ENCODE assay signal across 17 mouse cellular contexts in the genomic region with DNA sequence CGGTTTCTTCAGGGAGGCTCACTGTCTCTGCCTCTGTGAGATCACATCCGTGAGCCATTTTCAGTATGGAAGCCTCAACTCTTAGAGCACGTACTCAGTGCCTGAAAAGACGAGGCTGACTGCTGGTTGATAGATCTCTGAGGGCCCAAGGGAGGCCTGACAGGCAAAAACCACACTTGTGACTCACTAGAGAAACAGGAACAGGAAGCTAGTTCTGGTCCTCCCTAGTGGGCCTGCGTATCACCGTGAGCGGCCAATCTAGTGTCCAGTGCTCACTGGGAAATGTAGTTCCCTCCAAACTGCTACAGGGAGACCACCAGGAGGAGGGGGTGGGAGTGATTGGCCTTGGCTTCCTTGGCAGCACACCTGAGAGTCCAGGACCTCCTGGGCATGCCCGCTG. TPM values are rescaled to one million over a fixed set of nuclear protein-coding genes. Genes with fewer than 3 reads are reported as not detected.
A peak's percentile ranks its signal among the peaks of the same experiment; 100 is the strongest.
DNase-seq lines count a peak whose midpoint lies in the region; ATAC-seq and TF ChIP-seq lines count a peak whose summit lies in the region.
"Had no signal": no experiment of that assay in that cellular context is flagged by ENCODE, and none has a peak within 500 bp of the region (broad histone marks: within the 10 kb centered on the region; RNA-seq: fewer than 3 reads in every experiment).

No protein-coding gene starts in this region.

- no peaks in the 10 kb centered on the region for H3K9me3 ChIP-seq in liver, embryonic 12.5 days (replicated peaks)
- no peaks in the 10 kb centered on the region for H3K9me3 ChIP-seq in G1E (replicated peaks)
- H3K9me3 ChIP-seq in intestine, postnatal 0 days (ENCODE audit: control insufficient read depth), result no peaks in the 10 kb centered on the region
- H3K9me3 ChIP-seq: heart, embryonic 13.5 days; kidney, embryonic 15.5 days had no signal

- no peak overlapping the region for H3K4me2 ChIP-seq in liver, embryonic 12.5 days
- H3K4me2 ChIP-seq in intestine, postnatal 0 days (replicated peaks; ENCODE audit: low read depth), result no peak overlapping the region
- H3K4me2 ChIP-seq: heart, embryonic 13.5 days; hindbrain, embryonic 14.5 days; kidney, embryonic 15.5 days had no signal

- no peak for TF ChIP-seq POLR2A in liver, adult 2 months (IDR thresholded peaks at IDR 0.05; ENCODE audit: extremely low read depth, insufficient read depth, low read length)

- H3K79me2 ChIP-seq in liver, adult 2 months (ENCODE audit: control insufficient read depth, insufficient read depth, low read length), result no peaks in the 10 kb centered on the region

- ATAC-seq in liver, embryonic 12.5 days, result no peak
- ATAC-seq in G1E (ENCODE audit: extremely low read depth, insufficient number of reproducible peaks, low FRiP score, poor library complexity, severe bottlenecking), result peak; percentile 34; the same call in 1 of the 2 replicates
- peak; percentile 89 for ATAC-seq in granulocyte monocyte progenitor cell, adult 5-6 weeks (replicated peaks; ENCODE audit: poor library complexity, severe bottlenecking)
- peak; percentile 98 for ATAC-seq in monocyte, adult 5-6 weeks (replicated peaks; ENCODE audit: insufficient number of reproducible peaks, low FRiP score, low TSS enrichment, poor library complexity, severe bottlenecking)
- ATAC-seq in intestine, postnatal 0 days, result no peak
- ATAC-seq: CD4-positive, CD25-positive, alpha-beta regulatory T cell, adult 4 months had no signal

- no peak overlapping the region for H3K27ac ChIP-seq in liver, adult 2 months (replicated peaks; ENCODE audit: insufficient read depth, low read depth, low read length)
- H3K27ac ChIP-seq in liver, embryonic 12.5 days, result no peak overlapping the region
- H3K27ac ChIP-seq in intestine, postnatal 0 days (ENCODE audit: low read depth, low read length), result no peak overlapping the region
- H3K27ac ChIP-seq: heart, embryonic 13.5 days; hindbrain, embryonic 14.5 days; kidney, embryonic 15.5 days had no signal

- H3K36me3 ChIP-seq in liver, adult 2 months (ENCODE audit: control insufficient read depth, insufficient read depth, low read length), result no peaks in the 10 kb centered on the region
- H3K36me3 ChIP-seq in liver, embryonic 12.5 days, result no peaks in the 10 kb centered on the region
- no peaks in the 10 kb centered on the region for H3K36me3 ChIP-seq in G1E (replicated peaks)
- no peaks in the 10 kb centered on the region for H3K36me3 ChIP-seq in intestine, postnatal 0 days (ENCODE audit: control insufficient read depth, insufficient read depth)
- H3K36me3 ChIP-seq: heart, embryonic 13.5 days; kidney, embryonic 15.5 days had no signal

- no peak for TF ChIP-seq CTCF in liver, adult 2 months (IDR thresholded peaks at IDR 0.05; ENCODE audit: low read depth, low read length)
- TF ChIP-seq CTCF in G1E (IDR thresholded peaks at IDR 0.05; ENCODE audit: low read depth, low read length), result no peak
- no peak for TF ChIP-seq CTCF in intestine, postnatal 0 days (IDR thresholded peaks at IDR 0.05; ENCODE audit: low read depth)

- no peaks in the 10 kb centered on the region for H3K27me3 ChIP-seq in liver, adult 2 months (ENCODE audit: control insufficient read depth, insufficient read depth, low read length)
- H3K27me3 ChIP-seq in liver, embryonic 12.5 days (replicated peaks), result no peaks in the 10 kb centered on the region
- H3K27me3 ChIP-seq in G1E (ENCODE audit: insufficient read depth, low read length), result no peaks in the 10 kb centered on the region; the same call in none of the 2 replicates
- H3K27me3 ChIP-seq in intestine, postnatal 0 days (replicated peaks; ENCODE audit: control insufficient read depth, insufficient read depth, low read length), result no peaks in the 10 kb centered on the region
- H3K27me3 ChIP-seq: heart, embryonic 13.5 days; kidney, embryonic 15.5 days had no signal

- H3K4me1 ChIP-seq in liver, adult 2 months (ENCODE audit: control insufficient read depth, insufficient read depth, low read length), result no peaks in the 10 kb centered on the region
- no peaks in the 10 kb centered on the region for H3K4me1 ChIP-seq in liver, embryonic 12.5 days
- H3K4me1 ChIP-seq in G1E (ENCODE audit: insufficient read depth, low read depth, low read length), result no peaks in the 10 kb centered on the region
- no peaks in the 10 kb centered on the region for H3K4me1 ChIP-seq in intestine, postnatal 0 days (replicated peaks; ENCODE audit: control insufficient read depth, insufficient read depth, low read length)
- H3K4me1 ChIP-seq: heart, embryonic 13.5 days; kidney, embryonic 15.5 days had no signal

- WGBS in liver, adult 2 months, result 79% methylated on average over 8 of the region's 8 CpGs
- 47% methylated on average over 8 of the region's 8 CpGs for WGBS in liver, embryonic 12.5 days (ENCODE audit: insufficient replicate concordance)
- 78% methylated on average over 8 of the region's 8 CpGs for WGBS in intestine, postnatal 0 days

- peak; percentile 15 for DNase-seq in liver, adult 2 months (ENCODE audit: extremely low read depth, low read depth, low spot score)
- DNase-seq in G1E (ENCODE audit: low spot score), result no peak
- DNase-seq in T-cell, adult 2 months (ENCODE audit: low spot score), result no peak
- DNase-seq in kidney, postnatal 14 days, result no peak
- DNase-seq: cerebellum, postnatal 36 days; thymus, postnatal 36 days had no signal

- H3K9ac ChIP-seq in liver, adult 2 months (ENCODE audit: low read depth, low read length), result no peak overlapping the region
- no peak overlapping the region for H3K9ac ChIP-seq in liver, embryonic 12.5 days
- no peak overlapping the region for H3K9ac ChIP-seq in intestine, postnatal 0 days (ENCODE audit: low read depth, low read length)
- H3K9ac ChIP-seq: heart, embryonic 13.5 days; hindbrain, embryonic 14.5 days; kidney, embryonic 15.5 days had no signal

- H3K4me3 ChIP-seq in liver, adult 2 months (ENCODE audit: insufficient read depth, low read depth, low read length), result no peak overlapping the region
- H3K4me3 ChIP-seq in liver, embryonic 12.5 days, result no peak overlapping the region
- no peak overlapping the region for H3K4me3 ChIP-seq in G1E (ENCODE audit: low read depth, low read length)
- no peak overlapping the region for H3K4me3 ChIP-seq in intestine, postnatal 0 days (ENCODE audit: low read depth, low read length)
- H3K4me3 ChIP-seq: erythroblast, embryonic 14.5 days; heart, embryonic 13.5 days; kidney, embryonic 15.5 days had no signal

RNA-seq across cellular contexts. Expression of a gene that starts 18.6 kb away (rescaled TPM):
- 0.20 and 0.46 TPM in 2 replicates for total RNA-seq in liver, adult 2 months (2014; rRNA removed)
- 0.02 and 0.09 TPM in 2 replicates for polyA plus RNA-seq in liver, adult 2 months (2012; rRNA removed)
- polyA plus RNA-seq in liver, embryonic 12.5 days (2016; fragmentation: Nextera tagmentation; extraction: Ambion mirVana), result 0.11 TPM in 1 of 2 replicates, not detected in the other
- total RNA-seq in G1E (2014; fragmentation: Nextera tagmentation) (not detected in 2 replicates), G1E (2017) (0.11 and 0.12 TPM in 2 replicates)
- polyA plus RNA-seq in G1E (2012), result not detected in 2 replicates
- total RNA-seq in granulocyte monocyte progenitor cell, adult 5-6 weeks (2014; fragmentation: Nextera tagmentation), result 41.7 and 43.9 TPM in 2 replicates
- total RNA-seq in granulocyte monocyte progenitor cell, adult 5-6 weeks (2017), result 61.1 and 63.4 TPM in 2 replicates
- 20.5 to 25.6 TPM (median 25.2 TPM) in 3 replicates for total RNA-seq in monocyte, adult 5-6 weeks (2017)
- 0.12 and 0.18 TPM in 2 replicates for polyA plus RNA-seq in intestine, postnatal 0 days (2015; fragmentation: Nextera tagmentation; extraction: Ambion mirVana)
- total RNA-seq: layer of hippocampus, postnatal 14 days had no signal
- polyA plus RNA-seq: erythroblast, embryonic 14.5 days; hindbrain, embryonic 14.5 days; limb, embryonic 11.5 days had no signal

RNA-seq across cellular contexts. Expression of a gene that starts 44.6 kb away (rescaled TPM):
- 9.0 and 9.3 TPM in 2 replicates for total RNA-seq in liver, adult 2 months (2014; rRNA removed)
- polyA plus RNA-seq in liver, adult 2 months (2012; rRNA removed), result 3.1 and 4.1 TPM in 2 replicates
- polyA plus RNA-seq in liver, embryonic 12.5 days (2016; fragmentation: Nextera tagmentation; extraction: Ambion mirVana), result 23.3 and 24.7 TPM in 2 replicates
- 35.8 and 50.7 TPM in 2 replicates for total RNA-seq in G1E (2014; fragmentation: Nextera tagmentation)
- total RNA-seq in G1E (2017), result 36.4 and 43.3 TPM in 2 replicates
- polyA plus RNA-seq in G1E (2012), result 20.7 and 25.3 TPM in 2 replicates
- total RNA-seq in granulocyte monocyte progenitor cell, adult 5-6 weeks (2014; fragmentation: Nextera tagmentation), result 26.5 and 43.4 TPM in 2 replicates
- 44.7 and 56.1 TPM in 2 replicates for total RNA-seq in granulocyte monocyte progenitor cell, adult 5-6 weeks (2017)
- total RNA-seq in monocyte, adult 5-6 weeks (2017), result 47.6 to 60.4 TPM (median 59.3 TPM) in 3 replicates
- polyA plus RNA-seq in intestine, postnatal 0 days (2015; fragmentation: Nextera tagmentation; extraction: Ambion mirVana), result 14.7 and 16.3 TPM in 2 replicates

Comparison
In these comparisons a context has a peak if more than half of its experiments do, and no peak if none do; other contexts are left out.
1. ATAC-seq: peak in G1E (single experiment), granulocyte monocyte progenitor cell, adult 5-6 weeks (single experiment) and monocyte, adult 5-6 weeks (single experiment); none in liver, embryonic 12.5 days (single experiment) and intestine, postnatal 0 days (single experiment).
2. RNA of a gene that starts 18.6 kb away (total RNA-seq): 41.7 to 63.4 TPM in granulocyte monocyte progenitor cell, adult 5-6 weeks and 20.5 to 25.6 TPM in monocyte, adult 5-6 weeks; 0.20 to 0.46 TPM in liver, adult 2 months and 0.11 to 0.12 TPM in G1E; every median in the first group is over 10 times any median in the second.